Mouse (Mus musculus) fibroblast of lung, adult 2 months (primary cell): ENCODE data around the gene Dsn1.

Experiments
- DNase-seq: peaks from one replicate; pipeline ENCODE4 v3.0.0-alpha.2; 2011; ENCODE audit warnings: low read depth

Gene Dsn1

DNA sequence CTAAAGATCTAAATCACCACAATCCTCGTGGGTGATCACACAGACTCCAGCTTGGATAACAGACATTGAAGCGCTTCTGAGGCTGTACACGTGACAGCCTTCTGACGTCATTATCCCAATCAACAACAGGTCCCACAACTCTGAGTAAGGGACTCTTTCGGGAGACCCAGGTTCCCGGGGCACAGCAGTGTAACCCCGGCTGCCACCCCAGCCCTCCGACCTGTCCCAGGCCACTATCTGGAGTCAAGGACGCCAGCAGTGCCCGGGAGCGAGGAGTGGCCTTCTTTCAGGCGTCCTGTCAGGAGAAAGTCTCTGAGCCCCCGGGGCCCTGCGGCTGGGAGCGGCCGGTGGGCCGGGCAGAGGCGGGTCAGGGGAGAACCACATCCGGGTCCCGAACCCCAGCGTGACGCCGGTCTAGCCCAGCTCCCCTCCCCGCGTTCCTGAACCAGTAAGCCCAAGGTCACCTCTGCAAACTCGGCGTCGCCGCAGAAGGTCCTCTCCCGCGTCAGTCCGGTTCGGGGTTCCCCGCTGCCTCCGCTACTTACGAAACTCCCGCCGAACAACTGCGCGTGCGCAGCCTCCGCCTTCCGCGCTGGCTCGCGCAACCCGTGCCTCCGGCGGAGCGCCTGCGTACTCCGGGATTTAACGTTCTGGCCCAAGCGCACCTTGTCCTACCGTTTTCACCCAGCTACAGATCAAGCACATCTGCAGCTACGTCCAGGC, at the start of gene Dsn1:
Gene Dsn1 (minus strand): TSS at position 644 of the 723 bp plus-strand sequence.
- peak; percentile 68 for DNase-seq

- DNase-seq, result no peak
Observed at GRCm38 (mm10) chr2:157055721-157056120, 48.8 kb upstream of the Dsn1 start.

DNA sequence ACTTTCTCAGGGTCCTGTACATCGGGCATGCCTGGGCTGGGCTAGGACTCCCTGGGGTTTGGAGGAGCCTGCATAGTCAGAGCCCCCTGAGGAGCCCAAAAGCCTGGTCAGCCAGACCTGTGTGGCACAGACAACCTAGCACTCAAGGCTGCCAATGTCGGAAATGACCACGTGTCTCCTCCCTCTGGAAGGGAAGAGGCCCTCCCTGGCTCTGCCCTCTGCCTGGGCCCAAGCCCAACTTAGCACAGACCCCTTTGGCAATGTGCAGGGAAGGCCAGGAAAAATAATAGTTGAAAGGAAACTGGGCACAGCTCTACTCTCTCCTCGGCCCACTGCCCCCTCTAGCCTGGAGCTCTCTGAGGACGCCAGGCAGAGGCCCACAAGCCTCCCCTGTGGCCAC, 47.9 kb upstream of the Dsn1 start:
- no peak for DNase-seq

DNA sequence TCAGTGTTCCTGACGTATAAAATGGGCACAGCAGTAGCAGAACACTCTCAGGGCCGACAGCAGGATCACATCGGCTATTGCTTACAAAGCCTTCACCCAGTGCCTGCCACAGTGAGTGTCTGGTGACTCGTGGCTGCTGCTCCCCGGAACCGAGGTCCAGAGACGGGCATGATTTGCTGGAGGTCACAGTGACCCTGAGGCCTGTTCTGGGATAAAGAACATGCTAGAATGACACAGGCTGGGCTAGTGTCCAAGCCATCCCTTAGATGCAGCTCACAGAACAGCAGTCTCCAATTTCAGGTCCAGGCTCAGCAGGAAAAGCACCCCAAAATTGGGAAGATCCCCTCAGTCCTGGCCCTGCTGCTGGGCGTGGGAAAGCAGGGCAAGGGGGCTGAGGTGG, 47.3 kb upstream of the Dsn1 start:
- DNase-seq, result no peak

GRCm38 (mm10) chr2:157053787-157054186, 46.8 kb upstream of the Dsn1 start:
- no peak for DNase-seq

DNA sequence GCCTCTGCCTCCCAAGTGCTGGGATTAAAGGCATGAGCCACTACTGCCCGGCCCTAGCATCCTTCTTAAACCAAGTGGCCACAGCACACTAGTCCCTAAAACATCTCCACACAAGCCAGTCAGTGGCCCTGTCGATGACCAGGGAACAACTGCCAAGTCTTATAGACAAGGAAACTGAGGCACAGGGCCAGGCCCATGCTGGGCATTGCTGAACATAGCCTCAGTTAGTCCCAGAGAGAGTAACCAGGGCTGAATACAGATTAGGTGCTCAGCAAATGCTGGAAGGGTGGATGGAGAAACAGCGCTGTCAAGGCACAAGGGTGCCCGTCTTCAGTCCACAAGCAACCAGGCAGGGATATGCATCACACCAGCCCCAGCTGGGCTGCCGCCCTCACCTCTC, 46.2 kb upstream of the Dsn1 start:
- DNase-seq, result no peak

DNA sequence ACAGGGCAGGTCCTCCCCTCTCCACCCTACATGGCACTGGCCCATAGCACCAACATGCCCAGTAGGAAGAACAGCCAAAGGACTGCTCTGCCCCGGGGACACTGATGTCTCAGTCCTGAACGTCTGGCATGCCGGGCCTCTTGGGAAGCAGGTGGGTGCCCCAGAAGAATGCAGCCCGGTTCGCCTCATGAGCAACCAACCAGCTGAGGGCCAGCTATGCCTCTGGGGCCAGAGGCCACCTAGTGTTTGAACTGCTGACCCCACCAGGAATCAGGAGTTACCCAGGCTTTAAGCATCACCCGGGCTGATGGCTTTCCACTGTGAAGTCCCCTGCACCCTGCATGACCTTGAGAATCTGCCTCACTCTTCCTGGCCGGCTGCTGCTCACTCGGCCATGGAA, 45.5 kb upstream of the Dsn1 start:
- no peak for DNase-seq

- no peak for DNase-seq
Observed at GRCm38 (mm10) chr2:157049831-157050243, 42.9 kb upstream of the Dsn1 start.

DNA sequence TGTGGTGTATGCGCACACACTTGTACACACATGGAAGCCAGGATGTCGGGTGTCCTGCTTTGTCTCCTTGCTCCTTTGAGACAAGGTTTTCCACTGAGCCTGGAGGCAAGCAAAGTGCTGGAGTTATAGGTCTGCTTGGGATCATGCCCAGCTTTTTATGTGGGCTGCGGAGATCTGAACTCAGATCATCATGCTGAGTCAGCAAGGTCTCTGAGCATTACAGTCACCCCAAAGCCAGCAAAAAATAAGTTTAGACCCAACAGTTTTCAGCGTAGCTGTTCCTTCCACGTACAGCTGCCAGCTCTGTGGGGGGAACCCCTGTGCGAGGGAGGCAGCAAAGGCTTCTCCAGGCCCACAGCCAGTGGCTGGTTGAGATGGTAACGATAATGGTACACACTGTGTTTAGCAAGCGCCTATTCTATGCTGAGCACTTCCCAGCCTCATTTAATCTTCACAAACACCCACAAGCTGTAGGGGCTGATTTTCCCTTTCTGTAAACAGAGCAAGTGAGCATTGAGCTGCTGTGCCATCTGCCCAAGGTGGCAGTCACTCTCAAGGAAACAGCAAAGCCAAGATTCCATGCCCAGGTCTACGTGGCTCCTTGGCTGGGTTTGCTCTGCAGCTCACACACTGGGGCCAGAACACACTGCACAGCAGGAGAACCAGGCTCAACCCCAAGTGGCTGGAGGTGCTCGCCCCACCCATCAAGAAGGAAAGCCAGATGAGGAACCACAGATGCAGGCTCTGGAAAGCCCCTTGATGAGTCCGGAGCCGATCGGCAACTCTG, 41.6 kb upstream of the Dsn1 start:
- DNase-seq, result no peak

GRCm38 (mm10) chr2:157046956-157047355, 40.0 kb upstream of the Dsn1 start:
- DNase-seq, result no peak

DNA sequence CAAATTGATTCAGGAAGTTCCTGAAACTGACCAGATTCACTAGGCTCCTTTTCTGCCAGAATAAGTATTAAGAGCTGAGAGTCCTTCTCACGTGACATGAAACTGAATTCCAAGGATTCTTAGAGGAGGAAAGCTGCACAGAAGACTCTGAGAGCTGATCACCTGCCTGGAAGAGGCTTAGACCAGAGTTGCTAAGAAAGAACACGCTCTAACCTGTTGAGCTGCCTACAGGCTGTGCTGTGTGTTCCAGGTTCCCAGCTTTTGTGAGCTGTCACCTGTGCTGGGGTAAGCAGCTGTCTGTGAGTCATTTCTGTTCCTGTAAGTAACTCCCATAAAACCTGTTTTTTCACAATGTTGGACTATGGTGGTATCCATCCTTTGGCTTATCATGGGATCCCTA, 39.0 kb upstream of the Dsn1 start:
- no peak for DNase-seq

DNA sequence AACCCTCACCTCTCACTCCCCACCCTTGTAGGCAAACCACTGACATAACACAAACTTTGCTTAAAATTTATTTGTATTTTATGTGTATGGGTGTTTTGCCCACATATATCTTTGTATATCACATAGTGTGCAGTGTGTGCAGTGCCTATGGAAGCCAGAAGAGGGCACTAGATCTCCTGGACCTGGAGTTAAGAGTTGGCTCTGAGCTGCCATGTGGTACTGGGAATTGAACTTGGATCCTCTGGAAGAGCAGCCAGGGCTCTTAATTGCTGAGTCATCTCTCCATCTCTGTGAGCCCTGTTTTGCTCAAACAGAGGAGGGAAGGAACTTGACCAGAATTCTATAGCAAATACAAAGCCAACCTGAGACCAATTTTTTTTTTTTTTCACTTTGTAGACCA, 37.0 kb upstream of the Dsn1 start:
- no peak for DNase-seq

GRCm38 (mm10) chr2:157043556-157043955, 36.6 kb upstream of the Dsn1 start:
- peak; percentile 35 for DNase-seq

DNA sequence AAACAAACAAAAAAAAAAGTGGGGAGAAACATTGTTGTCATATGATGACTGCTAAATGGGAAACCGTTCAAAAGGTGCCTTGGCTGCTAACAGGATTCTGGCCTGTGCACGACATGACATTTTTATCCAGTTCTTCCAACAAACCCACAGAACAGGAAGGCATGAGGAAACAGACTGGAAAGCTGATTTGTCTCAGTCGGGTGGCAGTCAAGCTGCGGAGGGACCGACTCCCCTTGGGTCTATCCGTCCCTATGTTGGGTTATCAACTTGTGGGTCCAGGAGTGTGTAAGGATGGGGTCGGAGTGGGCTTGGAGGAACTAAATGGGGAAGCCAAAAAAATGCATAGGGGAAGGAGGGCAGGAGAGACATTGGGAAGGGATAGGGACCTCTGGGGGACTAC, 34.5 kb upstream of the Dsn1 start:
- no peak for DNase-seq

- DNase-seq, result no peak
Observed at GRCm38 (mm10) chr2:157040649-157041046, 33.7 kb upstream of the Dsn1 start.

GRCm38 (mm10) chr2:157039900-157040648, 33.1 kb upstream of the Dsn1 start:
- no peak for DNase-seq

- no peak for DNase-seq
Observed at GRCm38 (mm10) chr2:157037303-157037702, 30.3 kb upstream of the Dsn1 start.

- no peak for DNase-seq
Observed at GRCm38 (mm10) chr2:157036400-157036799, 29.4 kb upstream of the Dsn1 start.

- no peak for DNase-seq
Observed at GRCm38 (mm10) chr2:157035371-157035770, 28.4 kb upstream of the Dsn1 start.

DNA sequence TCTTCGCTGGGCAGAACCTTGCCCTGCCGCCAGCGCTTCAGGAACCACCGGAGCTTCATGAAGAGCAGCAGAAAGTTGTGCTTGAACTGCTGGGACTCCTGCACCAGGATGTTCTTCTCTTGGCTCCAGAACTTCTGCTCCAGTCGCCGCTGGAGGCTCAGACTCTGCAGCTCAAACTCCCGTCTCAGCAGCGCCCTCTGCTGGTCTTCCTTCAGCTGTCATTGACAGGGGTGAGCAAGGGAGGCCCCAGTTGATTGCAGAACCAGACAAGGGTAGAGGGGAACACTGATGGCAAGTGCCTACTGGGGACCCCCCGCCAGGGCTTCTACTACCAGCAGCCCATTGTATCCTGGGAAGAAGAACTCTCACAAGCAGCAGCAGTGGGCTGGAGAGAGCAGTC, 23.9 kb upstream of the Dsn1 start:
- DNase-seq, result peak; percentile 26

- no peak for DNase-seq
Observed at GRCm38 (mm10) chr2:157028261-157028660, 21.3 kb upstream of the Dsn1 start.

DNA sequence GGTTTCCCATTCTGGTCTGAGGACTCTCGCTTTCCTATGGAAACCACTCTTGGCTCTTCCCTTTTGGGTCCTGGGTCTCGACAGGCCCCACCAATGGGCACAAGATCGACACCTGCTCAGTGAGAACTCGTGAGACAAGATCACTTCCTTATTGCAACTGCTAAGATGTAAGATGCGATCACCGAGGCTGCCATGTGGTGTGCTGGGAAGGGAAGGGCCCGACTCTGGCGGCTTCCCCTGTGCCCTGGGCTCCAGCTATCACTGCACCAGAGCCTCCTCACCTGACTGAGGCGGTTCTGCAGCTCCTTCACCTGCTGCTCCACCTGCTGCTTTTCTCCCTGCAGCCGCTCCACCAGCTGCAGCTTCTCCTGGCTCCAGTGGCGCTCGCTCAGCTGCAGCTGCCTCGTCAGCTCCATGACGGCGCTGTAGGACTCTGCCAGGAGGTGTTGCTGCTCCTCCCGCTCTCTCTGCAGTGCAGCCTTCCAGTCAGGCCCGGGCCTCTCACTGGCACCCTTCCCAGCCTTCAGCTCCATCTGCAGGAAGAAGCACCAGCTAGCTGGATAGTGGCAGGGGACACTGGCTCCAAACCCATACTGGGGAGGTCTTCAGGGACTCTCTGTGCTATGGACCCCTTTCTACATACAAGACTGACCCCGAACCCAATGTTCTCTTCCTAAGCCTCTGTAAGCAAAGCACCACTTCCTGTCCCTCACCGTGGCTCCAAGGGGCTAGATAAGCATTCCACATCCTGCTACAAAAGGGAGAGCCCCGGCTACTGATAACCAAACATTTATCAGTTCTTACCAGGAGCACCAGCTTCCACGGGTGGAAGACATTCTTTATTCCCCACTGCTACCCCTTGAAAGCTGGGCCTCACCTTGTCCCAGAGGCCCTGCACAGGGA, 20.4 kb upstream of the Dsn1 start:
- no peak for DNase-seq
